Mouse (Mus musculus) CH12.LX (cell line): ENCODE data around the gene Bpifa5. TPM values are rescaled to one million over a fixed set of nuclear protein-coding genes. Genes with fewer than 3 reads are reported as not detected.

ENCODE experiments used
- DNase-seq: peaks from one replicate; pipeline ENCODE4 v3.0.0-alpha.2; 2013; ENCODE audit errors: extremely low read depth
- H3K27ac ChIP-seq: 2 replicates; pipeline ENCODE4 v1.5.1; 2012; ENCODE audit warnings: low read depth, mild to moderate bottlenecking, control low read depth, moderate library complexity; ENCODE audit not compliant: insufficient read depth
- H3K27me3 ChIP-seq: replicated peaks from 2 replicates; pipeline ENCODE3; 2012; ENCODE audit warnings: inconsistent platforms
- H3K36me3 ChIP-seq, 2 experiments: replicated peaks in 1 of 2; 2 replicates each; pipeline versions ENCODE3 to v1.6.1; 2012; ENCODE audit warnings: inconsistent platforms in 1 of 2, low read length in 1 of 2, mild to moderate bottlenecking in 1 of 2, mixed read lengths in 1 of 2, moderate library complexity in 1 of 2; ENCODE audit not compliant: control insufficient read depth in 1 of 2, insufficient read depth in 1 of 2
- H3K4me1 ChIP-seq, 2 experiments: 2 replicates each; pipeline ENCODE4 v1.6.1; 2012; ENCODE audit warnings: inconsistent platforms in 1 of 2, moderate library complexity in 1 of 2; ENCODE audit not compliant: insufficient read depth in 2 of 2, control insufficient read depth in 1 of 2
- H3K4me2 ChIP-seq: 2 replicates; pipeline ENCODE4 v1.6.1; 2012; ENCODE audit warnings: low read depth, mild to moderate bottlenecking, control low read depth; ENCODE audit not compliant: poor library complexity, insufficient read depth, severe bottlenecking
- H3K4me3 ChIP-seq, 3 experiments: fragments of 150-350 bp in 1 of 3; sonication (generic) in 1 of 3; replicated peaks in 1 of 3; 2 replicates each; pipeline versions ENCODE3 to v1.5.1; 2011 to 2012; ENCODE audit warnings: low read depth in 2 of 3, low read length in 2 of 3, mild to moderate bottlenecking in 2 of 3, moderate library complexity in 2 of 3, control low read depth in 1 of 3, improper control_type of control experiment in 1 of 3, inconsistent platforms in 1 of 3, mixed read lengths in 1 of 3; ENCODE audit not compliant: poor library complexity in 1 of 3
- H3K79me2 ChIP-seq: replicated peaks from 2 replicates; pipeline ENCODE4 v1.6.1; 2012; ENCODE audit warnings: mild to moderate bottlenecking, moderate library complexity; ENCODE audit not compliant: control insufficient read depth, poor library complexity, insufficient read depth, severe bottlenecking; ENCODE audit errors: extremely low read depth
- H3K9ac ChIP-seq: 2 replicates; pipeline ENCODE4 v1.6.1; 2012; ENCODE audit warnings: low read depth, mild to moderate bottlenecking, control low read depth, moderate library complexity; ENCODE audit not compliant: insufficient read depth
- H3K9me3 ChIP-seq: replicated peaks from 2 replicates; pipeline ENCODE3; 2012; ENCODE audit warnings: low read length, inconsistent platforms, mixed read lengths
- CTCF ChIP-seq, 2 experiments: IDR thresholded peaks in 1 of 2; conservative IDR thresholded peaks in 1 of 2; 2 replicates each; pipeline ENCODE4 v1.5.1; 2011 to 2012; ENCODE audit warnings: low read depth in 2 of 2, low read length in 2 of 2, improper control_type of control experiment in 1 of 2, inconsistent platforms in 1 of 2, mild to moderate bottlenecking in 1 of 2, moderate library complexity in 1 of 2
- E2F4 ChIP-seq: IDR thresholded peaks from 2 replicates; pipeline ENCODE4 v1.6.1; 2011; ENCODE audit warnings: low read depth, low read length, improper control_type of control experiment; ENCODE audit not compliant: insufficient replicate concordance
- EP300 ChIP-seq: IDR thresholded peaks from 2 replicates; pipeline ENCODE4 v1.6.1; 2011; ENCODE audit warnings: low read length, improper control_type of control experiment
- ETS1 ChIP-seq: conservative IDR thresholded peaks from 2 replicates; pipeline ENCODE4 v1.6.1; 2012; ENCODE audit warnings: low read depth, mild to moderate bottlenecking, inconsistent platforms, low read length, improper control_type of control experiment, moderate library complexity
- GABPA ChIP-seq: IDR thresholded peaks from 2 replicates; pipeline ENCODE4 v1.6.1; 2012; ENCODE audit warnings: low read depth, low read length, improper control_type of control experiment, inconsistent platforms; ENCODE audit not compliant: insufficient replicate concordance
- HCFC1 ChIP-seq: IDR thresholded peaks from 2 replicates; pipeline ENCODE4 v1.6.1; 2012; ENCODE audit warnings: low read depth, mild to moderate bottlenecking, inconsistent platforms, low read length, improper control_type of control experiment
- MAFK ChIP-seq: IDR thresholded peaks from 2 replicates; pipeline ENCODE4 v1.6.1; 2011; ENCODE audit warnings: low read length, improper control_type of control experiment; ENCODE audit not compliant: insufficient replicate concordance
- MAX ChIP-seq: IDR thresholded peaks from 2 replicates; pipeline ENCODE4 v1.6.1; 2011; ENCODE audit warnings: low read length, improper control_type of control experiment
- MEF2A ChIP-seq: IDR thresholded peaks from 2 replicates; pipeline ENCODE4 v1.6.1; 2014; ENCODE audit warnings: low read depth, mild to moderate bottlenecking, inconsistent platforms, low read length, improper control_type of control experiment, borderline replicate concordance
- MYC ChIP-seq: IDR thresholded peaks from 2 replicates; pipeline ENCODE4 v1.6.1; 2011; ENCODE audit warnings: low read depth, mild to moderate bottlenecking, improper control_type of control experiment, low read length
- NELFE ChIP-seq: IDR thresholded peaks from 2 replicates; pipeline ENCODE4 v1.6.1; 2011; ENCODE audit warnings: low read depth, low read length, improper control_type of control experiment
- NRF1 ChIP-seq: IDR thresholded peaks from 2 replicates; pipeline ENCODE4 v1.6.1; 2014; ENCODE audit warnings: low read depth, mild to moderate bottlenecking, inconsistent platforms, low read length, improper control_type of control experiment, moderate library complexity
- POLR2A ChIP-seq: IDR thresholded peaks from 2 replicates; pipeline ENCODE4 v1.6.1; 2011; ENCODE audit warnings: low read depth, mild to moderate bottlenecking, improper control_type of control experiment, low read length
- POLR2AphosphoS2 ChIP-seq: IDR thresholded peaks from 2 replicates; pipeline ENCODE4 v1.6.1; 2011; ENCODE audit warnings: low read depth, low read length, improper control_type of control experiment
- RAD21 ChIP-seq: IDR thresholded peaks from 2 replicates; pipeline ENCODE4 v1.6.1; 2011; ENCODE audit warnings: low read depth, mild to moderate bottlenecking, low read length, improper control_type of control experiment, moderate library complexity
- SIN3A ChIP-seq: IDR thresholded peaks from 2 replicates; pipeline ENCODE4 v1.6.1; 2012; ENCODE audit warnings: low read length, improper control_type of control experiment, inconsistent platforms
- SMC3 ChIP-seq: IDR thresholded peaks from 2 replicates; pipeline ENCODE4 v1.6.1; 2011; ENCODE audit warnings: low read depth, low read length, improper control_type of control experiment
- TBP ChIP-seq: conservative IDR thresholded peaks from 2 replicates; pipeline ENCODE4 v1.6.1; 2011; ENCODE audit warnings: low read depth, low read length, improper control_type of control experiment
- USF1 ChIP-seq: IDR thresholded peaks from 2 replicates; pipeline ENCODE4 v1.6.1; 2014; ENCODE audit warnings: low read depth, mild to moderate bottlenecking, inconsistent platforms, low read length, improper control_type of control experiment
- USF2 ChIP-seq: conservative IDR thresholded peaks from 2 replicates; pipeline ENCODE4 v1.6.1; 2011; ENCODE audit warnings: low read depth, low read length, improper control_type of control experiment
- ZKSCAN1 ChIP-seq: IDR thresholded peaks from 2 replicates; pipeline ENCODE4 v1.6.1; 2012; ENCODE audit warnings: low read depth, inconsistent platforms, low read length, improper control_type of control experiment, borderline replicate concordance
- ZNF384 ChIP-seq: IDR thresholded peaks from 2 replicates; pipeline ENCODE4 v1.6.1; 2012; ENCODE audit warnings: low read depth, low read length, improper control_type of control experiment, inconsistent platforms
- dilution Hi-C: fragments of 300-500 bp; cut with MboI; formaldehyde crosslinking; loops from 2 replicates; pipeline ENCODE4 v1.14.3; 2020; ENCODE audit warnings: low sequenced_read_pairs; ENCODE audit not compliant: extremely low pct_unique_long_range_greater_than_20kb, extremely low pct_ligation_motif_present
- in situ Hi-C: fragments of 300-500 bp; cut with MboI; formaldehyde crosslinking; loops from 3 replicates; pipeline ENCODE4 v1.14.3; 2019; ENCODE audit warnings: low sequenced_read_pairs, low pct_ligation_motif_present, low pct_unique_long_range_greater_than_20kb, mixed read lengths
- polyA plus RNA-seq: library from polyadenylated mRNA; unstranded; fragments of >175 nt; gene quantifications from 2 replicates; pipeline ENCODE4 v1.2.1, GENCODE M21; 2012; ENCODE audit warnings: low read depth; ENCODE audit not compliant: insufficient read length
- total RNA-seq, 2 experiments: library from RNA; depleted of rRNA; stranded (reverse); fragments of 300-350 nt in 1 of 2; fragments of >200 nt in 1 of 2; gene quantifications; 2 replicates each; pipeline ENCODE4 v1.2.3; 2012 to 2014

The Bpifa5 gene
- total and polyA plus RNA-seq, 3 experiments: not detected

DNA sequence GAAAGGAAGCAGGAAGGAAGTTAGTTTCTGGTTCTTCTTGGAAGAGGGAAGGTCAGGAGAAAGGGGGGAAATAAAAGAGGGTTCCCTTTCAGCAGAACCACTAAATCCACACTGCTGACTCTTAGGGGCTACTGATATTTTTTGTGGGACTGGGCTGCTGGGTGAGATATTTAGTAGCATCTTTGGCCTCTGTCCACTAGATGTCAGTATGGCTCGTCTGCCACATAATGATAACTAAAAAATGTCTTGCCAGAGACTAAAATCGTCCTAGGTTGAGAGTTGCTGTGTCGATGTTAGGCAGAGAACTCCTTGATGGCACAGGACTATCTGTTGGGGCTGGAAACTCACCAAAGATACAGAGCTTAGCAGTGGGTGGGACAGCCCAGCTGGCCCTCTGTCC lies 46.7 kb downstream of the Bpifa5 start:
- in situ Hi-C loops: no loop called here
- no peaks in the 10 kb centered on the region for H3K4me1 ChIP-seq
- TF ChIP-seq EP300: no peak
- TF ChIP-seq CTCF (conservative IDR thresholded peaks at IDR 0.05 in 1 of 2, IDR thresholded peaks at IDR 0.05 in 1 of 2; ENCODE audit: low read depth in 2 of 2, low read length in 2 of 2): peak; percentile 39 to 74; a peak in 3 of 4 replicates
- peak; percentile 59 for TF ChIP-seq RAD21
- TF ChIP-seq SMC3: peak; percentile 52
- TF ChIP-seq ZKSCAN1: no peak
- no peak for TF ChIP-seq NRF1
- H3K9me3 ChIP-seq: no peaks in the 10 kb centered on the region
- no peaks in the 10 kb centered on the region for H3K79me2 ChIP-seq
- H3K36me3 ChIP-seq: no peaks in the 10 kb centered on the region
- H3K4me3 ChIP-seq: no peak overlapping the region
- dilution Hi-C loops: no loop called here
- H3K4me2 ChIP-seq: no peak overlapping the region
- peak; percentile 20 for DNase-seq
- peaks cover 88% of the 10 kb centered on the region for H3K27me3 ChIP-seq
- H3K27ac ChIP-seq: no peak overlapping the region
- no peak overlapping the region for H3K9ac ChIP-seq

- H3K27ac ChIP-seq: no peak overlapping the region
- TF ChIP-seq EP300 (no peak), MAX (no peak), NELFE (no peak), ZKSCAN1 (no peak), ZNF384 (no peak), NRF1 (no peak), TBP (no peak), MAFK (no peak), POLR2A (no peak), RAD21 (no peak)
- no peak overlapping the region for H3K4me3 ChIP-seq
- dilution Hi-C loops: no loop called here
- peaks cover 85% of the 10 kb centered on the region for H3K27me3 ChIP-seq
- in situ Hi-C loops: no loop called here
- no peaks in the 10 kb centered on the region for H3K4me1 ChIP-seq
- DNase-seq: no peak
- H3K36me3 ChIP-seq: no peaks in the 10 kb centered on the region
- H3K9me3 ChIP-seq: no peaks in the 10 kb centered on the region
- H3K9ac ChIP-seq: no peak overlapping the region
- H3K79me2 ChIP-seq: no peaks in the 10 kb centered on the region
- no peak overlapping the region for H3K4me2 ChIP-seq
Measured at GRCm38 (mm10) chr2:154211121-154211520, 48.7 kb downstream of the Bpifa5 start.

DNA sequence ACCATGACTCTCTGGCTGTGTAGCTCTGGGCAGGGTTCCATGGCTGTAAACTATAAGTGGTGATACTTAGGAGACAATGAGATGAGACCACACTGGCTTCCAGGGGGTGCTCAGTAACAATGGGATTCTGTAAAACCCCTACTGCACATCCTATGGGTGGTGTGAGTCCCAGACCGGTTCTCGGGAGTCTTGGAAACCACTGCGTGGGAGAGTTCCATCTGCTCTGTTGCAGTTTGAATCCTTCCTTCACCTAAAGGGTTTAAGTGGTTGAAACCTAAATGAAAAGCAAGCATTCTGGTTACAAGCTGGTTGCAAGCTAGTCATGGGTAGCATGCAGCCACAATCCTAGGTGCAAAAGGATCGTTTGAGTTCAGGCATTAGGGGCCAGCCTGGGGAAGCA lies 49.5 kb downstream of the Bpifa5 start:
- Histone ChIP-seq H3K36me3 (no peaks in the 10 kb centered on the region), H3K4me2 (no peak overlapping the region), H3K27me3 (peaks cover 84% of the 10 kb centered on the region), H3K79me2 (no peaks in the 10 kb centered on the region), H3K9ac (no peak overlapping the region), H3K4me1 (no peaks in the 10 kb centered on the region), H3K4me3 (no peak overlapping the region), H3K9me3 (no peaks in the 10 kb centered on the region), H3K27ac (no peak overlapping the region)
- in situ Hi-C loops: no loop called here
- no peak for DNase-seq
- dilution Hi-C loops: no loop called here
- no peak for TF ChIP-seq NELFE
- no peak for TF ChIP-seq USF2
- TF ChIP-seq USF1: no peak
- no peak for TF ChIP-seq SIN3A
- TF ChIP-seq ETS1: no peak
- no peak for TF ChIP-seq HCFC1
- TF ChIP-seq CTCF (conservative IDR thresholded peaks at IDR 0.05 in 1 of 2, IDR thresholded peaks at IDR 0.05 in 1 of 2; ENCODE audit: low read depth in 2 of 2, low read length in 2 of 2): no peak
- no peak for TF ChIP-seq MEF2A
- no peak for TF ChIP-seq GABPA
- no peak for TF ChIP-seq SMC3
- TF ChIP-seq POLR2AphosphoS2: no peak
- no peak for TF ChIP-seq MYC
- no peak for TF ChIP-seq E2F4
- no peak for TF ChIP-seq TBP
- TF ChIP-seq, all 38 proteins: peak for 0
